Mouse (Mus musculus): Measurements from ENCODE around the gene Bcor. TPM values are rescaled to one million over a fixed set of nuclear protein-coding genes. Genes with fewer than 3 reads are reported as not detected.

Bcor gene
- polyA plus RNA-seq, 1 experiment from 2014 or later: 13.0 TPM

GRCm38 (mm10) chrX:12080095-12080903, 79.9 kb downstream of the Bcor start:
- H3K4me2 ChIP-seq: peak overlapping the region; percentile 74
- WGBS: 1% methylated on average over 54 of the region's 97 CpGs
- peaks cover 46% of the 10 kb centered on the region for H3K27me3 ChIP-seq
- peak; percentile 31 for ATAC-seq (ENCODE audit: low FRiP score, low read depth)
- peaks cover 18% of the 10 kb centered on the region for H3K4me1 ChIP-seq (replicated peaks)
- H3K9me3 ChIP-seq: no peaks in the 10 kb centered on the region
- no peaks in the 10 kb centered on the region for H3K36me3 ChIP-seq
- peak overlapping the region; percentile 66 for H3K4me3 ChIP-seq
- peak overlapping the region; percentile 66 for H3K9ac ChIP-seq
- peak overlapping the region; percentile 89 for H3K27ac ChIP-seq (replicated peaks)

GRCm38 (mm10) chrX:12079309-12080094, 80.7 kb downstream of the Bcor start:
- Histone ChIP-seq H3K27ac (replicated peaks) (peak overlapping the region; percentile 89), H3K4me2 (peak overlapping the region; percentile 74), H3K9me3 (no peaks in the 10 kb centered on the region), H3K36me3 (no peaks in the 10 kb centered on the region), H3K27me3 (peaks cover 45% of the 10 kb centered on the region), H3K9ac (peak overlapping the region; percentile 66), H3K4me1 (replicated peaks) (peaks cover 21% of the 10 kb centered on the region), H3K4me3 (peak overlapping the region; percentile 66)
- WGBS: 1% methylated on average over 56 of the region's 79 CpGs
- ATAC-seq (ENCODE audit: low FRiP score, low read depth): 0 out of 2 replicates have a peak, but pooled peaks have one; percentile 1

GRCm38 (mm10) chrX:12079059-12079308, 81.2 kb downstream of the Bcor start:
- peak overlapping the region; percentile 89 for H3K27ac ChIP-seq (replicated peaks)
- H3K27me3 ChIP-seq: peaks cover 45% of the 10 kb centered on the region
- no peak for ATAC-seq (ENCODE audit: low FRiP score, low read depth)

GRCm38 (mm10) chrX:12078195-12079058, 81.7 kb downstream of the Bcor start:
- Histone ChIP-seq H3K36me3 (no peaks in the 10 kb centered on the region), H3K9me3 (no peaks in the 10 kb centered on the region), H3K27ac (replicated peaks) (peak overlapping the region; percentile 89), H3K27me3 (peaks cover 41% of the 10 kb centered on the region), H3K4me2 (peak overlapping the region; percentile 74), H3K4me3 (peak overlapping the region; percentile 66), H3K4me1 (replicated peaks) (peaks cover 23% of the 10 kb centered on the region), H3K9ac (peak overlapping the region; percentile 66)
- WGBS: 2% methylated on average over 72 of the region's 73 CpGs
- ATAC-seq (ENCODE audit: low FRiP score, low read depth): no peak

More at GRCm38 (mm10) chrX:12079059-12079308, 81.2 kb downstream of the Bcor start:
- H3K36me3 ChIP-seq: no peaks in the 10 kb centered on the region
- peak overlapping the region; percentile 74 for H3K4me2 ChIP-seq
- peak overlapping the region; percentile 66 for H3K4me3 ChIP-seq
- H3K9ac ChIP-seq: peak overlapping the region; percentile 66
- H3K9me3 ChIP-seq: no peaks in the 10 kb centered on the region
- H3K4me1 ChIP-seq (replicated peaks): peaks cover 23% of the 10 kb centered on the region
- WGBS: 1% methylated on average over 21 of the region's 27 CpGs

GRCm38 (mm10) chrX:12077601-12077980, 82.6 kb downstream of the Bcor start:
- H3K27me3 ChIP-seq: peaks cover 38% of the 10 kb centered on the region
- H3K9ac ChIP-seq: peak overlapping the region; percentile 66
- H3K4me3 ChIP-seq: peak overlapping the region; percentile 66
- ATAC-seq (ENCODE audit: low FRiP score, low read depth): peak; percentile 20
- H3K27ac ChIP-seq (replicated peaks): peak overlapping the region; percentile 89
- H3K9me3 ChIP-seq: no peaks in the 10 kb centered on the region
- peaks cover 25% of the 10 kb centered on the region for H3K4me1 ChIP-seq (replicated peaks)
- H3K36me3 ChIP-seq: no peaks in the 10 kb centered on the region
- H3K4me2 ChIP-seq: peak overlapping the region; percentile 74
- 9% methylated on average over 22 of the region's 22 CpGs for WGBS

- ATAC-seq (ENCODE audit: low FRiP score, low read depth): peak; percentile 61
- Histone ChIP-seq H3K27me3 (peaks cover 38% of the 10 kb centered on the region), H3K36me3 (no peaks in the 10 kb centered on the region), H3K27ac (replicated peaks) (peak overlapping the region; percentile 89), H3K9ac (peak overlapping the region; percentile 66), H3K4me3 (peak overlapping the region; percentile 66), H3K9me3 (no peaks in the 10 kb centered on the region), H3K4me1 (replicated peaks) (peaks cover 27% of the 10 kb centered on the region), H3K4me2 (peak overlapping the region; percentile 74)
- 2% methylated on average over 47 of the region's 58 CpGs for WGBS
These were observed 83.2 kb downstream of the Bcor start for GRCm38 (mm10) chrX:12076763-12077600.

- Histone ChIP-seq H3K4me3 (no peak overlapping the region), H3K4me1 (replicated peaks) (peaks cover 56% of the 10 kb centered on the region), H3K4me2 (no peak overlapping the region), H3K27ac (replicated peaks) (no peak overlapping the region), H3K9ac (no peak overlapping the region), H3K27me3 (peaks cover 40% of the 10 kb centered on the region), H3K36me3 (no peaks in the 10 kb centered on the region), H3K9me3 (no peaks in the 10 kb centered on the region)
- 24% methylated on average over 6 of the region's 6 CpGs for WGBS
- ATAC-seq (ENCODE audit: low FRiP score, low read depth): no peak
These were observed 87.4 kb downstream of the Bcor start for GRCm38 (mm10) chrX:12072721-12073120.

GRCm38 (mm10) chrX:12068978-12069724, 91.0 kb downstream of the Bcor start:
- H3K27ac ChIP-seq (replicated peaks): 0 out of 2 replicates have a peak overlapping the region, but pooled peaks have one; percentile 30
- no peak overlapping the region for H3K9ac ChIP-seq
- ATAC-seq (ENCODE audit: low FRiP score, low read depth): peak; percentile 68

GRCm38 (mm10) chrX:12067851-12068510, 92.2 kb downstream of the Bcor start:
- no peak overlapping the region for H3K4me2 ChIP-seq
- no peaks in the 10 kb centered on the region for H3K36me3 ChIP-seq
- H3K9me3 ChIP-seq: no peaks in the 10 kb centered on the region
- H3K27me3 ChIP-seq: peaks cover 27% of the 10 kb centered on the region; the same call in 1 of the 2 replicates
- 12% methylated on average over 18 of the region's 18 CpGs for WGBS
- no peak overlapping the region for H3K27ac ChIP-seq (replicated peaks)
- 0 out of 2 replicates have a peak overlapping the region, but pooled peaks have one; percentile 3 for H3K9ac ChIP-seq
- H3K4me1 ChIP-seq (replicated peaks): peaks cover 69% of the 10 kb centered on the region
- no peak for ATAC-seq (ENCODE audit: low FRiP score, low read depth)
- no peak overlapping the region for H3K4me3 ChIP-seq

More at GRCm38 (mm10) chrX:12068978-12069724, 91.0 kb downstream of the Bcor start:
- H3K27me3 ChIP-seq: peaks cover 30% of the 10 kb centered on the region
- whole genome bisulfite sequencing: 4% methylated on average over 26 of the region's 26 CpGs
- H3K4me3 ChIP-seq: no peak overlapping the region
- no peaks in the 10 kb centered on the region for H3K9me3 ChIP-seq
- H3K4me2 ChIP-seq: peak overlapping the region; percentile 43
- H3K36me3 ChIP-seq: no peaks in the 10 kb centered on the region
- peaks cover 64% of the 10 kb centered on the region for H3K4me1 ChIP-seq (replicated peaks)

- no peaks in the 10 kb centered on the region for H3K9me3 ChIP-seq
- H3K4me3 ChIP-seq: no peak overlapping the region
- peak overlapping the region; percentile 11; the same call in 1 of the 2 replicates for H3K4me2 ChIP-seq
- no peaks in the 10 kb centered on the region for H3K36me3 ChIP-seq
- H3K9ac ChIP-seq: no peak overlapping the region
- no peak overlapping the region for H3K27ac ChIP-seq (replicated peaks)
- H3K4me1 ChIP-seq (replicated peaks): peaks cover 73% of the 10 kb centered on the region
- WGBS: 7% methylated on average over 6 of the region's 6 CpGs
- no peak for ATAC-seq (ENCODE audit: low FRiP score, low read depth)
- H3K27me3 ChIP-seq: peaks cover 27% of the 10 kb centered on the region; the same call in 1 of the 2 replicates
These were observed 93.1 kb downstream of the Bcor start for GRCm38 (mm10) chrX:12067031-12067430.

All from hindbrain, embryonic 15.5 days (tissue).